Mouse (Mus musculus) embryonic fibroblast, embryonic 13.5 days (primary cell): Measurements from ENCODE around the gene Dcxr.

ENCODE experiments used
- CTCF ChIP-seq: IDR thresholded peaks from 2 replicates; pipeline ENCODE4 v1.5.1; 2011; ENCODE audit warnings: mild to moderate bottlenecking, control low read depth, low read length, moderate library complexity, borderline replicate concordance; ENCODE audit not compliant: insufficient read depth
- POLR2A ChIP-seq: IDR thresholded peaks from 2 replicates; pipeline ENCODE4 v1.6.1; 2011; ENCODE audit warnings: low read depth, mild to moderate bottlenecking, control low read depth, low read length, moderate library complexity

DNA sequence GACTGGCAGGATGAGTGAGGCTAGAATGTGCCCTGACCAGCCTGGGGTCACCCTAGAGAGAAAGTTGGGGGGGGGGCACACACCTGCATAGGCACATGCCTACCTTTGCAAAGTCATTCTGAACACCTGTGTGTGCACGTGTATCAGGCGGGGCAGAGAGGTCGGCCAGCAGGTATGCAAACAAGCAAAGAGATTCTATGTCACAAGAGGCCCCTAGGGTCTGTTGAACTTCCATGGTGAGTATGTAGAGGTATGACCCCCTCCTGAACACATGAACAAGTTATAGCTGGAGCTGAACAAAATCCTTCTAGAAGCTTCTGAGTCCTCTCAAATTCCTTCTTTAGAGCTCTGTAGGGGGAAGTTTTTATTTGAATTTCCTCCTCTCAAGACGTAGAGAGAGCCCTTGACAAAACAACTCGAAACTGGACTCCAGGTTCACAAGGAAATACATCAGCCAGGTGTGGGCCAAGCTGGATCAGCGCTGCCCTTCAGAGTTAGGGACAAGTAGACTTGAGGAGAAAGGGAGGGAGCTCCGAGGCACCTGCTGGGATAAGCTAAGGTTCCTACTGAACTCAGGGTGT, 17.1 kb upstream of the Dcxr start:
- TF ChIP-seq POLR2A, result no peak
- TF ChIP-seq CTCF, result no peak
